Mouse (Mus musculus): ENCODE data around the gene Pnmt.

GRCm38 (mm10) chr11:98390141-98390540 is 3.9 kb downstream of the Pnmt start:
- TF ChIP-seq CTCF (IDR thresholded peaks at IDR 0.05; ENCODE audit: low read depth): no peak
- TF ChIP-seq EP300 (IDR thresholded peaks at IDR 0.05; ENCODE audit: low read depth): no peak

All from heart, postnatal 0 days (tissue).